Mouse (Mus musculus) CH12.LX (cell line): Measurements from ENCODE around the gene Fam102b.

ENCODE experiments used
- CTCF ChIP-seq, 2 experiments: IDR thresholded peaks in 1 of 2; conservative IDR thresholded peaks in 1 of 2; 2 replicates each; pipeline ENCODE4 v1.5.1; 2011 to 2012; ENCODE audit warnings: low read depth in 2 of 2, low read length in 2 of 2, improper control_type of control experiment in 1 of 2, inconsistent platforms in 1 of 2, mild to moderate bottlenecking in 1 of 2, moderate library complexity in 1 of 2
- MAX ChIP-seq: IDR thresholded peaks from 2 replicates; pipeline ENCODE4 v1.6.1; 2011; ENCODE audit warnings: low read length, improper control_type of control experiment
- POLR2A ChIP-seq: IDR thresholded peaks from 2 replicates; pipeline ENCODE4 v1.6.1; 2011; ENCODE audit warnings: low read depth, mild to moderate bottlenecking, improper control_type of control experiment, low read length
- SMC3 ChIP-seq: IDR thresholded peaks from 2 replicates; pipeline ENCODE4 v1.6.1; 2011; ENCODE audit warnings: low read depth, low read length, improper control_type of control experiment
- TBP ChIP-seq: conservative IDR thresholded peaks from 2 replicates; pipeline ENCODE4 v1.6.1; 2011; ENCODE audit warnings: low read depth, low read length, improper control_type of control experiment
- USF1 ChIP-seq: IDR thresholded peaks from 2 replicates; pipeline ENCODE4 v1.6.1; 2014; ENCODE audit warnings: low read depth, mild to moderate bottlenecking, inconsistent platforms, low read length, improper control_type of control experiment
- ZNF384 ChIP-seq: IDR thresholded peaks from 2 replicates; pipeline ENCODE4 v1.6.1; 2012; ENCODE audit warnings: low read depth, low read length, improper control_type of control experiment, inconsistent platforms

GRCm38 (mm10) chr3:108939573-108939972 lies 87.8 kb downstream of the Fam102b start, which contains the start of gene Henmt1:
- no peak for TF ChIP-seq SMC3
- no peak for TF ChIP-seq ZNF384
- TF ChIP-seq POLR2A = no peak
- no peak for TF ChIP-seq TBP
- TF ChIP-seq CTCF (conservative IDR thresholded peaks at IDR 0.05 in 1 of 2, IDR thresholded peaks at IDR 0.05 in 1 of 2; ENCODE audit: low read depth in 2 of 2, low read length in 2 of 2) = no peak
- TF ChIP-seq MAX = no peak
- TF ChIP-seq USF1 = no peak
